Mouse (Mus musculus) testis, adult 2 months (tissue): ENCODE results near the gene Dgkz. TPM values are rescaled to one million over a fixed set of nuclear protein-coding genes. Genes with fewer than 3 reads are reported as not detected.

ENCODE experiments used
- H3K27ac ChIP-seq: fragments of 200-500 bp; 2 replicates; pipeline ENCODE4 v1.5.1; 2012; ENCODE audit warnings: low read depth, low read length; ENCODE audit not compliant: control insufficient read depth, insufficient read depth
- H3K27me3 ChIP-seq: fragments of 200-500 bp; 2 replicates; pipeline ENCODE4 v1.6.1; 2012; ENCODE audit warnings: mild to moderate bottlenecking, low read length, moderate library complexity; ENCODE audit not compliant: control insufficient read depth, insufficient read depth
- H3K36me3 ChIP-seq: fragments of 200-500 bp; 2 replicates; pipeline ENCODE4 v1.6.1; 2012; ENCODE audit warnings: mild to moderate bottlenecking, low read length; ENCODE audit not compliant: control insufficient read depth, insufficient read depth
- H3K4me1 ChIP-seq: fragments of 200-500 bp; 2 replicates; pipeline ENCODE4 v1.6.1; 2012; ENCODE audit warnings: low read length; ENCODE audit not compliant: control insufficient read depth, insufficient read depth
- H3K4me3 ChIP-seq: fragments of 200-500 bp; 2 replicates; pipeline ENCODE4 v1.5.1; 2012; ENCODE audit warnings: low read depth, mild to moderate bottlenecking, low read length, moderate library complexity, mixed read lengths; ENCODE audit not compliant: control insufficient read depth
- CTCF ChIP-seq: fragments of 200-500 bp; IDR thresholded peaks from 2 replicates; pipeline ENCODE4 v1.5.1; 2012; ENCODE audit warnings: low read depth, mild to moderate bottlenecking, inconsistent platforms, low read length, moderate library complexity; ENCODE audit not compliant: control insufficient read depth, insufficient read depth, insufficient replicate concordance
- POLR2A ChIP-seq: fragments of 200-500 bp; IDR thresholded peaks from 2 replicates; pipeline ENCODE4 v1.6.1; 2012; ENCODE audit warnings: low read depth, mild to moderate bottlenecking, inconsistent platforms, low read length, moderate library complexity; ENCODE audit not compliant: control insufficient read depth
- polyA plus RNA-seq: library from polyadenylated mRNA; depleted of rRNA; stranded (reverse); fragments of >200 nt; gene quantifications from 2 replicates; pipeline ENCODE4 v1.2.3, GENCODE M21; 2012

Dgkz gene
- polyA plus RNA-seq, 1 experiment: 14.2 TPM

DNA sequence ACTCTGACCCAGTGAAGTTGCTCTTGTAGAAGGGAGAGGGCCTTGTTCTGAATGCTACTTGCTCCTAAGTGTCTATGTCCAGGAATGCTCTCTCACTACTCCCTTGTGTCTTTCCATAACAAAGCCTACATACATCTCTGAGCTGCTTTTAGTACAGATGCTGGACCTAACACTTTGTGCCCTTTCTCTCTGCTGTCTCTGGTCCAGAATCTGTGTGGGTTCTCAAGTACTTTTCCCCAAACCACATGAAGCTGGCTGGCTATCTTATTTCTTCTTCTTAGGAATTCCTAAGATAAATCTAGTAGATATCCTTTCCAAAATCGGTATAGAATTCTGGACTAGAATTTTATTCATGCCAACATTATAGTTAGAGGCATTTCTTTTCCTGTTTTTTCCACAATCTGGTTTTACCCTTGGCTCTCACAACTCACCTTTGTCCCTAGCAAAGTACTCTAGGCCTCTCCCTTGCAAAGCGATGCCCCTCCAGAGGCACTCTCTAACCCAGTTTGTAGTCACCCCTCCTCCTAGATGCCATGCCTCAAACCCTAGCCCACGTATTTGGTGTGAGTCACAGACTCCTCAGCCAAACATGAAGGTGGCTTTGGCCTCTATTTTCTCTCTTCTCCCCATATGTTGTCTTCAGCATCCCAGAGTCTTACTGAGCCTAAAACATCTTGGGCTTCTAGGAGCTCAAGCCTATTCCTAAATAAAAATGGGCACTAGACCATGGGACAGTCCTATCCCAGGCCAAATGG, 72.3 kb downstream of the Dgkz start:
- Histone ChIP-seq H3K27me3 (no peaks in the 10 kb centered on the region), H3K36me3 (peaks cover 2% of the 10 kb centered on the region; the same call in 1 of the 2 replicates), H3K4me3 (no peak overlapping the region), H3K4me1 (no peaks in the 10 kb centered on the region), H3K27ac (no peak overlapping the region)
- TF ChIP-seq CTCF (no peak), POLR2A (no peak)

DNA sequence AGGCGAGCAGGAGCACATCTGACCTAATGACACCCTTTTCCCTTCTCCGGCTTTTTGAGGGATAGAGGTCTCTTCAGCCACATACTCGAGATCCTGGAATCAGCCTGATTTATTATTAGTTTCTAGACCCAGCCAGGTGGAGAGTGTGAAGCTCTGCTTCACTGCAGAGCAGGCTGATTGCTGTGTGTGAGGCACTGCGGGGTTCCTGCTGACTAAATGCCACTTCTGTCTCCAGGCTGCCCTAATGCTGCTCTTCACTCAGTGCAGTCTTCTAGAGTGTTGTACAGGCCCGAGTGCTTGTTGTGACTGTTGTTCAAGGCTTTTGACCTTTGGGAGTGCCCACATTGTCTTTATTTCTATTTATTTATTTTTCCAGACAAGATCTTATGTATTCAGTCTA, 73.3 kb downstream of the Dgkz start:
- Histone ChIP-seq H3K36me3 (peaks cover 2% of the 10 kb centered on the region; the same call in 1 of the 2 replicates), H3K4me1 (no peaks in the 10 kb centered on the region)
- TF ChIP-seq POLR2A: no peak
- no peak for TF ChIP-seq CTCF

DNA sequence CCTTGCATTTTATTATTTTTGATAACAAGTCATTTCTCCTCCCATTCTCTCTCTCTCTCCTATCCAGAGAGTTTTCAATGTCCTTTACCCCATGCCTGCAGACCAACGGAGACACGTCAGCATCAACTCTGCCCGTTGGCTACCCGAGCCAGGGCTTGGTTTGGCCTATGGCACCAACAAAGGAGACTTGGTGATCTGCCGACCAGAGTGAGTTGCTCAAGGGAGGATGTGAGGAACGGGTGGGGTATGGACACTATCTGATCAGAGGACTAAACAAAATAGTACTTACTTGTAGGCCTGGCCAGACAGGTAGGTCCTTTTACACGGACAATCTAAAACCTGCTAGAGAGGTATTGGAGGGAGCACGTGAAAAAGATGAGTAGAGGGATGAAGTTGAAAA, 75.2 kb downstream of the Dgkz start:
- TF ChIP-seq POLR2A (no peak), CTCF (no peak)
- Histone ChIP-seq H3K4me1 (no peaks in the 10 kb centered on the region), H3K36me3 (peaks cover 2% of the 10 kb centered on the region; the same call in 1 of the 2 replicates), H3K27me3 (no peaks in the 10 kb centered on the region), H3K4me3 (no peak overlapping the region), H3K27ac (no peak overlapping the region)

More for the DNA sequence above, 73.3 kb downstream of the Dgkz start:
- Histone ChIP-seq H3K27me3 (no peaks in the 10 kb centered on the region), H3K4me3 (no peak overlapping the region), H3K27ac (no peak overlapping the region)

DNA sequence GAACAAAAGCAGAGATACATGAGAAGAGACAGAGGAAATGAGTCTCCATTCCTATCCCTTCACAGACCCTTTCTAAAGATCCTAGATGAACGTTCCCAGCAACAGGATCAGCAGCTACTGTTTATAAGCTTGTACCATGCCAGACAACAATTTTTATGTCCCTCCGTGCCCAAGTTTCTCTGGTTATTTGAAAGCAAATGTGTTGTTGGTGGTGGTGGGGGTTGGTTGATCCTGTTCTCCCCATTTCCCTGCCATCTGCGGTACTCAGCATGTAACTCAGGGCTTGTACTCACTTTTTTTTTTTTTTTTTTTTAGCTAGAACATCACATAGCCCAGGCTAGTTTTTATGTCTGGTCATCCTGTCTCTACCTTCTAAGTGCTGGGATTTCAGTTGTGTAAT, 76.5 kb downstream of the Dgkz start:
- H3K4me3 ChIP-seq: no peak overlapping the region
- H3K27me3 ChIP-seq: no peaks in the 10 kb centered on the region
- H3K4me1 ChIP-seq: no peaks in the 10 kb centered on the region
- TF ChIP-seq CTCF (no peak), POLR2A (no peak)
- H3K36me3 ChIP-seq: peaks cover 2% of the 10 kb centered on the region; the same call in 1 of the 2 replicates
- no peak overlapping the region for H3K27ac ChIP-seq

DNA sequence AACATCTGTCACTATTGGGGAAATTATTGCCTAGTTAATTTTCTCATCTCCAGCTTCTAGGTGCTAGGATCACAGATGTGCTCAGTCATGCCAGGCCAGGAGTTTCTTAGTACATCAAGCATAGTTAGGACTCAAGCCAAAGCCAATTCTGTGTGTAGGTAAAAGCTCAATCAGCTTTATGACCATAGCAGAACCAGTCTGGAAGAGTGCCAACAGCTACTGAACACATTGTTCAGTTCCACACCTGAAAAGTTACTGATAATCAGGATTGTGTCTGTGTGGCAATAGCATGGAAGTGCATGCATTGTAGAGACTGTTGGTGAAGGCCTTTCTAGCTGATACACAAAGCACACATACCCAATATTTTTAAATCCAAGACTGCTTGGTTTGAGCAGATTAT, 77.7 kb downstream of the Dgkz start:
- no peak for TF ChIP-seq CTCF
- no peak for TF ChIP-seq POLR2A
- Histone ChIP-seq H3K27me3 (no peaks in the 10 kb centered on the region), H3K27ac (no peak overlapping the region), H3K4me3 (no peak overlapping the region), H3K36me3 (peaks cover 2% of the 10 kb centered on the region; the same call in 1 of the 2 replicates), H3K4me1 (no peaks in the 10 kb centered on the region)

DNA sequence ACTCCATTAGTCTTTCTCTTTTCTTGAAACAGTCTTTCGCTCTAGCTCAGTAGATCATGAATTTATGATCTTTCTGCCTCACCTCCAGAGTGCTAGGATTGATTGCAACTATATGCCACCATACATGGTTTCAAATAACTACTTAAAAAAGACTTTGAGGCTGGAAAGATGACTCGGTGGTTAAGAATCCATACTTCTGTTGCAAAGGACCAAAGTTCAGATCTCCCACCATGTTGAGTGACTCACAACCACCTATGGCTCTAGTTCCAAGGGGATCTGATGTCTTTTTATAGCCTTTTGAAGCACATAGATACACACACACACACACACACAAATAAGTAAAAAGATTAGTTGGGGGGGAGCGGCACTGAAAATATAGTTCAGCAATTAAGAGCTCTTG, 80.3 kb downstream of the Dgkz start:
- H3K36me3 ChIP-seq: no peaks in the 10 kb centered on the region

DNA sequence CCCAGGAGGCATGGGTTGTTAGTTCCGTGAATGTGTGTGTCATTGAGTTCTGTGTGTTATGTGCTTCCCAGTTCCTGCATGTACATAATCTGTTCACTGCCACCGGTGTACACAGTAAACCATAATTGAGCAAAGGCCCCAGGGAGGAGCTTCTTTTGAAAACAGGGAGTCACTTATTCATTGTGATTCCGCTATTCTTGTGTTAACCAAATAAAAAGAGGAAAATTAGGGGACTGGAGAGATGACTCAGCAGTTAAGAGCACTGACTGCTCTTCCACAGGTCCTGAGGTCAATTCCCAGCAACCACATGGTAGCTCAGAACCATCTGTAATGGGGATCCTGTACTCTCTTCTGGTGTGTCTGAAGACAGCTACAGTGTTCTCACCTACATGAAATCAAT, 80.9 kb downstream of the Dgkz start:
- H3K4me3 ChIP-seq: no peak overlapping the region
- H3K27ac ChIP-seq: no peak overlapping the region
- no peaks in the 10 kb centered on the region for H3K4me1 ChIP-seq
- H3K36me3 ChIP-seq: no peaks in the 10 kb centered on the region
- TF ChIP-seq POLR2A (no peak), CTCF (no peak)
- H3K27me3 ChIP-seq: no peaks in the 10 kb centered on the region

More for the DNA sequence above, 80.3 kb downstream of the Dgkz start:
- H3K27ac ChIP-seq: no peak overlapping the region
- no peak overlapping the region for H3K4me3 ChIP-seq
- no peaks in the 10 kb centered on the region for H3K4me1 ChIP-seq
- TF ChIP-seq CTCF (no peak), POLR2A (no peak)
- H3K27me3 ChIP-seq: no peaks in the 10 kb centered on the region
